Mouse (Mus musculus): ENCODE data around the gene Zfc3h1. TPM values are rescaled to one million over a fixed set of nuclear protein-coding genes. Genes with fewer than 3 reads are reported as not detected.

Gene Zfc3h1
- polyA plus RNA-seq, 1 experiment from 2014 or later, result 18.0 TPM

DNA sequence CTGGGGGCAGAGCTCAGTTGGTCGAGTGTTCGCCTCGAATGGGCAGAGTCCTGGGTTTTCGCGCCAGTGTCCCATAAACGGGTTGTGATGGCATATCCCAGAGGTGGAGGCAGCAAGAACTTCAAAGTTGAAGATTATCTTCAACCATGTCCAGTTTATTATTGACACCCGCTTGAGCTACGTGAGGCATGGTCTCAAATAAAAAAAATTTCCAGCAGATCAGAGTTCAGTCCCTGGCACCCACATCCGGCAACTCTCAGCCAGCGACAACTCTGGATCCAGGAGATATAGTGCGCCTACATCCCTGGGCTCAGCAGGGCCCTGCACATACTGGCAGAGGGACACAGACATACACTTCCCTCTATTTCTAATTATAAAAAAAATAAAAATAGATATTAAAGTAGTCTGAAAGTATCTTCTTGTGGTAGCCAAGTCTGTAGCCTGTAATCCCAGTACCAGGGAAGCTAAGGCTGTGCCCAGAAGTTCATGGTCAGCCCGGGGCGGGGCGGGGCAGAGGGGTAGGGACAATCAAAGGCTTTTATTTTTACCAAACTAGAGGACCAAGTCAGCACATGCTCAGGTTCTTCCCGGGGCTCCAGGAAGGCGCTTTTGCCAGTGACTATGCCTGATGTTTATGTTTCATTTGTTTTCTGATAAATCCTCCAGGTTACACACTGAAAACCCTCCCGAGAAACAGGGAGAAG lies 26.4 kb upstream of the Zfc3h1 start:
- no peaks in the 10 kb centered on the region for H3K9me3 ChIP-seq
- H3K36me3 ChIP-seq (replicated peaks), result peaks cover 16% of the 10 kb centered on the region
- 92% methylated on average over 17 of the region's 17 CpGs for WGBS
- no peak for DNase-seq (ENCODE audit: extremely low spot score, low spot score)
- no peak overlapping the region for H3K4me3 ChIP-seq
- H3K4me1 ChIP-seq, result peaks cover 16% of the 10 kb centered on the region
- no peak overlapping the region for H3K27ac ChIP-seq
- no peaks in the 10 kb centered on the region for H3K27me3 ChIP-seq (ENCODE audit: poor library complexity, severe bottlenecking)

DNA sequence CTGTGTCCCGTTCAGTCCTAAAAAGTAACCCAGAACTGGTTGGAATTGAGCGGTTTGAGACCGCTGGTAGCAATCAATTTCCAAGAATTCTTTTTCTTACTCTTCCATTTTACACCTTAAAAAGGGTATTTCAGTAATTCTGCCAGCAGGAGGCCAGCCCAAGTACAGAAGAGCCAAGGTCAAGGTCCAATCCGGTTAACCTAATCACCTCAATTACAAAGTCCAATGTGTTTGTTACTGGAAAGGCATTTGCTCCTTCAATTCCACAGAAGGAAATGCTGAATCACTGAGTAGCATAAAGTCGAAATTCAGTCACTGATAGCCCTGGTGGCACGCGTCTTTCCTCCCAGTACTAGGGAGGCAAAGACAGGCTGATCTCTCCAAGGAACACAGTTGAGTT lies 25.7 kb upstream of the Zfc3h1 start:
- no peak for DNase-seq (ENCODE audit: extremely low spot score, low spot score)
- Histone ChIP-seq H3K27me3 (ENCODE audit: poor library complexity, severe bottlenecking) (no peaks in the 10 kb centered on the region), H3K4me3 (no peak overlapping the region), H3K27ac (no peak overlapping the region), H3K36me3 (replicated peaks) (peaks cover 16% of the 10 kb centered on the region), H3K4me1 (peaks cover 16% of the 10 kb centered on the region), H3K9me3 (no peaks in the 10 kb centered on the region)
- WGBS, result 90% methylated on average over 7 of the region's 7 CpGs

DNA sequence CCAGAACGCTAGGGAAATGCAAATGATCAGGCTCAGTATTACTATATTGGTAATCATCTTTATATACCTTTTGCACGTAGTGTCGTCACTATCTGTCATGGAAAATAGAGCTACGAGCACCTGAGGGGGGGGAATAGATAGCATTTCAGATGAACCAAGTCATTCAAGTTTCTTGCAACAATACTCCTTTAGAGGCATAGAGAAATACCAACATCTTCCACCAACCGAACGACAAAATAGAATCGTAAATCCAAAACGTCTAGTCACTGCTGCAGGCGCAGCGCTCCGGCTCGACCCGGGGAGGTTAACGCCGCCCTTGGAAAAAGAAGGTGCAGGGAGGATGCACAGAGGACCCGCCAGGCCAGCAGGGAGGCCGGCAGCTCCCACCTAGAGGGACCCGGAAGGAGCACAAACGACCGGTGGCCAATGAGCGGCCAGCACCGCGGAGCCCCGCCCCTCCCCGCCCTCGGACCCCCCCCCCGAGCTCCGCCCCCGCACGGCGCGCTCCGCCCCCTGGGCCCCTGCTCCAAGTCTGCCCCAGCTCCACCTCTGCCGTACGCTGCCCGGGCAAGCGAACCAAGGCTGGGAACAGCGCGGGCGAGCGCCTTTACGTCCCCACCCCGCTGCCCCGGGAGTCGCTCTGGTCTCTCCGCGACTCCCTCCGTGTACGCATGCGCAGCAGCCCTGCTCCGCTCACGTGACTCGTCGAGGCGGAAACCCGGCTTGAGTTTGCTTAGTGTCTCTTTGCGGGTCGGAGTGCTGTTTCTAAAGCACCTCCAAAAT lies 22.7 kb upstream of the Zfc3h1 start, which contains the start of gene Tmem19:
Gene Tmem19 (minus strand): TSS at position 662 of the 783 bp plus-strand sequence.
- Histone ChIP-seq H3K4me1 (peaks cover 16% of the 10 kb centered on the region), H3K36me3 (replicated peaks) (peaks cover 4% of the 10 kb centered on the region), H3K27ac (peak within 1 kb of the TSS; percentile 92), H3K27me3 (ENCODE audit: poor library complexity, severe bottlenecking) (no peaks in the 10 kb centered on the region), H3K4me3 (peak within 1 kb of the TSS; percentile 67), H3K9me3 (no peaks in the 10 kb centered on the region)
- WGBS, result under 1% methylated on average over 58 of the region's 58 CpGs
- DNase-seq (ENCODE audit: extremely low spot score, low spot score), result peak; percentile 95

DNA sequence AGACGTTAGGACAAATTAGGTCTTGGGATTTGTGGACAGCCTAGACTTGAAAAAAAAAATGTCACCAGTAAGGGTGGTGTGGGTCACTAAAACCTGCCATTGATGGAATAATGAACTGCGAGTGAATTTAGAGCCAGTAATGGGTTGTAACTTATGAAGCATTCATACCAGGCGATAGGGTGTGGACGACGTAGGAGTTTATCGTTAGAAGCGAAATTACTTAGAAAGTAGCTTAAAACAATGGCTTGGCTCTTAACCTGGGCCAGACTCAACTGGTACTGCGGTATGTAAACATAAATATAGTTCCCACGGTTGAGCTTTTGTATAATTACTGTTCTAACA lies 22.2 kb upstream of the Zfc3h1 start:
- Histone ChIP-seq H3K4me1 (peaks cover 16% of the 10 kb centered on the region), H3K9me3 (no peaks in the 10 kb centered on the region), H3K27me3 (ENCODE audit: poor library complexity, severe bottlenecking) (no peaks in the 10 kb centered on the region), H3K27ac (peak overlapping the region; percentile 92), H3K36me3 (replicated peaks) (no peaks in the 10 kb centered on the region), H3K4me3 (peak overlapping the region; percentile 67)
- 9% methylated on average over 9 of the region's 9 CpGs for WGBS
- no peak for DNase-seq (ENCODE audit: extremely low spot score, low spot score)

DNA sequence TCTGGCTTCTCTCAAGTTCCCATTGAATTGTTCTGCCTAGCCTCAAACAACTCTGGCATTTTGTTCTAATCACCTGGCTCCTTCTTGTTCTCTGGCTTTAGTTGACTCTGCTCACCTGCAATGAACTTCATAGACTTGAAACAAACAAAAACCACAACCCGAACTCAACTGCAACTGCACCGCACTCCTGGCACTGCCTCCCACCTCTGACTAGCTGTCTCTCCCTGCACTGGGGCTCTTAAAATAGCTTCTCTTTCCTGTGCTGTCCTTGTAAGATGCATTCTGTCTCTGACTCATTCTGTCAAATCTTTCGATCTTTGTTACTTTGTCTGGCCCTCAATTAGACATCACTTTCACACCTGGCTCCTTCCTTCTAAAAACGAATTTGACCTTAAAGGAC lies 21.6 kb upstream of the Zfc3h1 start:
- H3K4me3 ChIP-seq, result peak overlapping the region; percentile 67
- peaks cover 16% of the 10 kb centered on the region for H3K4me1 ChIP-seq
- no peaks in the 10 kb centered on the region for H3K27me3 ChIP-seq (ENCODE audit: poor library complexity, severe bottlenecking)
- DNase-seq (ENCODE audit: extremely low spot score, low spot score), result no peak
- no peaks in the 10 kb centered on the region for H3K9me3 ChIP-seq
- H3K36me3 ChIP-seq (replicated peaks), result no peaks in the 10 kb centered on the region
- H3K27ac ChIP-seq, result peak overlapping the region; percentile 92
- WGBS, result 84% methylated on average over 4 of the region's 4 CpGs

DNA sequence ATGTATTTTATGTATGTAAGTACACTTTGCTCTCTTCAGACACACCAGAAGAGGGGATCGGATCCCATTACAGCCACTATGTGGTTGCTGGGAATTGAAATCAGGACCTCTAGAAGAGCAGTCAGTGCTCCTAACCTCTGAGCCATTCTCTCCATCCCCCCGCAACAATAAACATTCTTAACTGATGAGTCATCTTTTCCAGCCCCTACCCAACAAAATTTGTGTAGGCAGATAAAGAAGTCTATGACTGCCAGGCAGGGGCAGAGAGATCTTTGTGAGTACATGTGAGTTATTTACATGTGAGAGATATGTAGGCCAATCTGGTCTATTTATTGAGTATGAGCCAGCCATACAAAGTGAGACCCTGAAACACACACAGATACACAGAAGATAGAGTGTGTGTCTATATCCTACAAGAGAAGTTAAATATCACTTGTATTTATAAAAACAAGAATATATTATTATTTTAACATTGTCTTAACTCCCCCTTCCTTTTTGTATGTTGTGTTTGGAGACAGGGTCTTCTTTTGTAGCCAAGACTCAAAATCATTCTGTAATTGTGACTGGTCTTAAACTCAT lies 3.2 kb upstream of the Zfc3h1 start:
- Histone ChIP-seq H3K27ac (no peak overlapping the region), H3K36me3 (replicated peaks) (peaks cover 19% of the 10 kb centered on the region), H3K4me1 (peaks cover 28% of the 10 kb centered on the region), H3K4me3 (peak overlapping the region; percentile 77; the same call in 1 of the 2 replicates), H3K27me3 (ENCODE audit: poor library complexity, severe bottlenecking) (no peaks in the 10 kb centered on the region), H3K9me3 (no peaks in the 10 kb centered on the region)
- 89% methylated on average over 2 of the region's 2 CpGs for WGBS
- no peak for DNase-seq (ENCODE audit: extremely low spot score, low spot score)

DNA sequence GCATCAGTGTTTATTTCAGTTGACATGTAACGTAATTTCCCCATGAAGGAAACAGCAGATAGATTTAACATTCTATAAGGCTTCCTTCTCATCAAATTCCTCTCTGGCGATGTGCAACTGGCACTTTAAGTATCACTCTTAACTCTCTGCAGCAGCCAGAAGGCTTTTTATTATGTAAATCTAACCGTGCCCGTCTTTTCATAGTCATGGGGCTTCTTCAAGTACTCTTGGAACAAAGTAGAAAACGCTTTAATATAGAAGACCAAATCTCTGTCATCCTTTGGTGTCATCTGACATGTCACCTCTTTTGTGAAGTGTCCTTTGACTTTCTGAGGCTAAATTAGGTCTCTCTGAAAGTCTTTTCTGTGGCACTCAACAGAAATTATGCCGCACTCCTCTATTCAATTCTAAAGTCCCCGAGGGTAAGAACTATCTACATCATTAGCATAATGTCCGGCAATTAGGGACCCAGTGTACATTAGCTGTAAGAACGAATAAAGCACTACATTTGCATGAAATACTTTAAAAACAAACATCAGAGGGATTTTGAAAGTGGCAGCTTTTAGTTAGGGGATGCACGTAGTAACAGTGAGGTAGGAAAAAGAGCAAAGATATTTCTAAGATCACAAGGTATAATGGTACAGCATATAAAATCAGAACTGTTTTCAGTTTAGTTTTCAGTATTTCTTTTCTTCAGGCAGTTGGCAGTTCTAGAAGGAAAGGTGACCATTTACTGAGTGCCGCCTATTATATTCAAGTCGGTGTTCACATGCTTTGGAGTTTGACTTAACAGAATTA lies 1.7 kb upstream of the Zfc3h1 start:
- Histone ChIP-seq H3K4me1 (peaks cover 41% of the 10 kb centered on the region), H3K9me3 (no peaks in the 10 kb centered on the region), H3K4me3 (peak overlapping the region; percentile 77), H3K27ac (peak overlapping the region; percentile 97), H3K36me3 (replicated peaks) (peaks cover 19% of the 10 kb centered on the region), H3K27me3 (ENCODE audit: poor library complexity, severe bottlenecking) (no peaks in the 10 kb centered on the region)
- 38% methylated on average over 12 of the region's 12 CpGs for WGBS
- no peak for DNase-seq (ENCODE audit: extremely low spot score, low spot score)

DNA sequence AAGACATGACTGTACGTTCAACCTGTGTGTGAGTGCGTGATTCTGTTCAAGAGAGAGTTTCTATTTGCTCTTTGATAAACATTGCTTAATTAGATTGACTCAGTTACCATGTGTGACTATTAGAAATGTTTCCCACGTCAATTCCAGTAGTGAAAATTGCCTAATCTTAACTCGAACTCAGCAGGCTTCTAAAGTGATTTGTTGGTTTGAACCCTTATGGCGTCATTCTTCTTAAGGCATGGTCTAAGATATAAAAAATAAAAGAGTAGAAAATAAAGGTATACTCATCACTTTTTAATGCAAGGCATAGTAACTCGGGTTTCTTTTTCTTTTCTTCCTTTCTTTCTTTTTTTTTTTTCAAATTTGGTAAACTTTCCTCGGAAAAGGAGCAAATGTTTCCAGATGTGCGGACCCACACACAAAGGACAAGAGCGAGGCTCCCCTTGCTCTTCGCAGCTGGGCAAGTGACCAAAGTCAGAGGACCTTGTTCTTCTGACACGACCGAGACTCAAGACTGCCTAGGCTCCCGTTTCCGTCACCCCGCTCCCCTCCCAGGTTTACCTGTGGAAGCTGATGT lies 1.0 kb upstream of the Zfc3h1 start:
- Histone ChIP-seq H3K4me1 (peaks cover 48% of the 10 kb centered on the region), H3K9me3 (no peaks in the 10 kb centered on the region), H3K36me3 (replicated peaks) (peaks cover 24% of the 10 kb centered on the region), H3K4me3 (peak overlapping the region; percentile 77), H3K27ac (peak overlapping the region; percentile 97), H3K27me3 (ENCODE audit: poor library complexity, severe bottlenecking) (no peaks in the 10 kb centered on the region)
- no peak for DNase-seq (ENCODE audit: extremely low spot score, low spot score)
- WGBS, result 5% methylated on average over 15 of the region's 15 CpGs

DNA sequence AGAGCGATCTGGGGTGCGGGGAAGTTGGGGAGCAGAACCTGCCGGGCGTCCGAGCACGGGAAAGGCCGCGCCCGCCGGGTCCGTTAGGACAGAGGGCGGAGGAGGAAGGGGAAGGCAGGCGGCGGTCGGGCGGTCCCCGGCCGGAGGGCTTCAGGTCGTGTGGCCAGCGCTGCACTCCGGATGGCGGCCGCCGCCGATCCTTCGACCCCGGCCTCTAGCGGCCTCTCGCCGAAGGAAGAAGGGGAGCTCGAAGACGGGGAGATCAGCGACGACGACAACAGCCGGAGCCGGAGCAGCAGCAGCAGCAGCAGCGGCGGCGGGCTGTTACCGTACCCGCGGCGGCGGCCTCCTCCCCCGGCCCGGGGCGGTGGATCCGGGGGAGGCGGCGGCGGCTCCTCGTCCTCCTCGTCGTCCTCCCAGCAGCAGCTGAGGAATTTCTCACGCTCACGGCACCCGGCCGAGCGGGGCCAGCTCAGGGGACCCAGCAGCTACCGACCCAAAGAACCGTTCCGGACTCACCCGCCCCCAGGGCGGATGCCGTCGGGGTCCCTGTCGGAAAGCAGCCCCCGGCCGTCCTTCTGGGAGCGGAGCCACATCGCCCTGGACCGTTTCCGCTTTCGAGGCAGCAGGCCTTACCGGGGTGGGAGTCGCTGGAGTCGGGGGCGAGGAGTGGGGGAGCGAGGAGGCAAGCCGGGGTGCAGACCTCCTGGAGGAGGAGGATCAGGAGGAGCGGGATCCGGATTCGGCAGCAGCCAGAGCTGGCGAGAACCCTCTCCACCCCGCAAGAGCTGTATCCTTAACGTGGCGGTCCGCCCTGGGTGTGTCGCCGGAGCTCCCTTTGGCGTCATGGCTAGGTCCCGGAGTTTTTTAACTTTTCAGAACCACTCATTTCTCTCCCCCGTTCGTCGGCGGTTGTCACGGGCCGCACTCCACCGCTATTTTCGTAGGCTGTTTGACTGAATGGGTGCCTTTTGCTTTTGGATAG lies 551 bp downstream of the Zfc3h1 start:
- H3K4me3 ChIP-seq, result peak overlapping the region; percentile 77
- peak overlapping the region; percentile 97 for H3K27ac ChIP-seq
- peaks cover 48% of the 10 kb centered on the region for H3K4me1 ChIP-seq
- under 1% methylated on average over 96 of the region's 101 CpGs for WGBS
- H3K9me3 ChIP-seq, result no peaks in the 10 kb centered on the region
- no peaks in the 10 kb centered on the region for H3K27me3 ChIP-seq (ENCODE audit: poor library complexity, severe bottlenecking)
- peak; percentile 69 for DNase-seq (ENCODE audit: extremely low spot score, low spot score)
- peaks cover 31% of the 10 kb centered on the region for H3K36me3 ChIP-seq (replicated peaks)

DNA sequence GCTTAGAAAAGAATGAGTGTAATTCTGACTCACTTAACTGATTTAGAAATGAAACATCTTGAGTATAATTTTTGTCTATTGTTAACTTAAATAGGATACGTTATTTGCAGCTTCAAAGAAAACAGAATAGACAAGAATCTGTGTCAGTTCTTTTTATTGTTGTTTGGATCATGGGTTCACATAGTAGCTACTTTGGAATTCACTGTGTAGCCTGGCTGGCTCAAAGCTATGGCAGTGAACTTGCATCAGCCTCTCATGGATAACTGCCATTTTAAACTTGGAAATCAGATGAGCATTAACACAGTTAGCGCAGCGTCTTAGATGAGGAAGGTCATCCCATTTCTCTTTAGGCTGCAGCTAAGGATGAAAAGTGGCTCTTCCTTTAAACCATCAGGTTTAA lies 3.1 kb downstream of the Zfc3h1 start:
- no peak for DNase-seq (ENCODE audit: extremely low spot score, low spot score)
- 94% methylated on average over 3 of the region's 3 CpGs for WGBS
- Histone ChIP-seq H3K9me3 (no peaks in the 10 kb centered on the region), H3K4me1 (peaks cover 31% of the 10 kb centered on the region), H3K27me3 (ENCODE audit: poor library complexity, severe bottlenecking) (no peaks in the 10 kb centered on the region), H3K4me3 (no peak overlapping the region), H3K27ac (no peak overlapping the region), H3K36me3 (replicated peaks) (peaks cover 37% of the 10 kb centered on the region)

DNA sequence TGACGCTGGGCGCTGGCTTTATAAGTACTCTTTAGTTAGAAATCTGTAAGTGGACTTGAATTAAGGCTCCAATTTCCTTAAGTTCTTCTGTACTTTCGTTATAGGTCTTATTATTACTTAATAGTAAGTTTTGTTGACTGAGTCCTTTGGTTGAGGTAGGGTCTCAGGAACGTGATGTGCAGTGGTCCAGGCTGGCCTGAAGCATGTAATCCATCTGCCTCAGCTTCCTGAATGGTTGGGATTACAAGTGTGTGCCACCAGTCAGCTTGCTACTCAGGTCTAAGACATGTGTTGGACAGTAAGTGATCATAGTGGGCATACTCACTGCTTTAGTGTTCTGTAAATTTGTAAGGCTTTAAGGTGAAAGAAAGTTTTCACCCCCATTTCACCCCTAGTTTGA lies 6.3 kb downstream of the Zfc3h1 start:
- WGBS, result 92% methylated on average over 4 of the region's 4 CpGs
- H3K36me3 ChIP-seq (replicated peaks), result peaks cover 65% of the 10 kb centered on the region

More for the DNA sequence above, 6.3 kb downstream of the Zfc3h1 start:
- Histone ChIP-seq H3K27ac (no peak overlapping the region), H3K4me3 (no peak overlapping the region), H3K27me3 (ENCODE audit: poor library complexity, severe bottlenecking) (no peaks in the 10 kb centered on the region), H3K4me1 (peaks cover 25% of the 10 kb centered on the region), H3K9me3 (no peaks in the 10 kb centered on the region)
- DNase-seq (ENCODE audit: extremely low spot score, low spot score), result no peak

Data from forebrain, embryonic 10.5 days (tissue).